Mouse (Mus musculus) neural tube, embryonic 12.5 days (tissue): ENCODE data around the gene Mxra7. TPM values are rescaled to one million over a fixed set of nuclear protein-coding genes. Genes with fewer than 3 reads are reported as not detected.

Experiments
- ATAC-seq: fragments of 200-750 bp; cut with Nextera tagmentation; 2 replicates; pipeline ENCODE4 v1.8.0; 2017; ENCODE audit warnings: low read depth, mild to moderate bottlenecking, moderate TSS enrichment, moderate library complexity; ENCODE audit not compliant: low FRiP score
- H3K27ac ChIP-seq: fragments of 300-500 bp; sonication (generic); 2 replicates; pipeline ENCODE4 v1.5.1; 2016
- H3K27me3 ChIP-seq: fragments of 300-500 bp; sonication (generic); replicated peaks from 2 replicates; pipeline ENCODE4 v1.6.1; 2016; ENCODE audit warnings: mild to moderate bottlenecking
- H3K36me3 ChIP-seq: fragments of 300-500 bp; sonication (generic); 2 replicates; pipeline ENCODE4 v1.6.1; 2016; ENCODE audit warnings: mild to moderate bottlenecking
- H3K4me1 ChIP-seq: fragments of 300-500 bp; sonication (generic); 2 replicates; pipeline ENCODE4 v1.6.1; 2016
- H3K4me2 ChIP-seq: fragments of 300-500 bp; sonication (generic); replicated peaks from 2 replicates; pipeline ENCODE4 v1.6.1; 2016; ENCODE audit warnings: mild to moderate bottlenecking
- H3K4me3 ChIP-seq: fragments of 300-500 bp; sonication (generic); 2 replicates; pipeline ENCODE4 v1.5.1; 2016
- H3K9ac ChIP-seq: fragments of 300-500 bp; sonication (generic); 2 replicates; pipeline ENCODE4 v1.6.1; 2016; ENCODE audit warnings: mild to moderate bottlenecking
- H3K9me3 ChIP-seq: fragments of 300-500 bp; sonication (generic); 2 replicates; pipeline ENCODE4 v1.6.1; 2016; ENCODE audit warnings: mild to moderate bottlenecking
- WGBS: fragments of 180-500 bp; shearing (Covaris S2); methylation state at CpG from one replicate; pipeline ENCODE4 v1.1.7; 2016; 5-methylcytosine and 5-hydroxymethylcytosine counted together
- polyA plus RNA-seq: library from polyadenylated mRNA; unstranded; fragments of >200 nt; fragmentation: Nextera tagmentation; extraction: Ambion mirVana; gene quantifications from 2 replicates; pipeline ENCODE4 v1.2.1, GENCODE M21; 2016

The Mxra7 gene
- polyA plus RNA-seq, 1 experiment from 2014 or later = 91.2 TPM

GRCm38 (mm10) chr11:116799364-116799763 is 28.5 kb downstream of the Mxra7 start:
- 92% methylated on average over 5 of the region's 5 CpGs for whole genome bisulfite sequencing
- no peak overlapping the region for H3K9ac ChIP-seq
- no peak overlapping the region for H3K27ac ChIP-seq
- H3K4me1 ChIP-seq = no peaks in the 10 kb centered on the region
- no peak overlapping the region for H3K4me2 ChIP-seq
- no peaks in the 10 kb centered on the region for H3K27me3 ChIP-seq
- no peak overlapping the region for H3K4me3 ChIP-seq
- H3K9me3 ChIP-seq = no peaks in the 10 kb centered on the region
- no peaks in the 10 kb centered on the region for H3K36me3 ChIP-seq
- no peak for ATAC-seq

GRCm38 (mm10) chr11:116784221-116784620 is 43.6 kb downstream of the Mxra7 start:
- no peak for ATAC-seq
- no peak overlapping the region for H3K4me3 ChIP-seq
- WGBS = 89% methylated on average over 10 of the region's 10 CpGs

GRCm38 (mm10) chr11:116782737-116783145 is 45.1 kb downstream of the Mxra7 start:
- Histone ChIP-seq H3K4me3 (no peak overlapping the region), H3K4me1 (no peaks in the 10 kb centered on the region), H3K27ac (no peak overlapping the region), H3K9ac (no peak overlapping the region), H3K4me2 (no peak overlapping the region), H3K36me3 (no peaks in the 10 kb centered on the region), H3K9me3 (no peaks in the 10 kb centered on the region), H3K27me3 (no peaks in the 10 kb centered on the region)
- WGBS = 79% methylated on average over 9 of the region's 9 CpGs
- no peak for ATAC-seq

More at GRCm38 (mm10) chr11:116784221-116784620, 43.6 kb downstream of the Mxra7 start:
- Histone ChIP-seq H3K4me2 (no peak overlapping the region), H3K36me3 (no peaks in the 10 kb centered on the region), H3K27me3 (no peaks in the 10 kb centered on the region), H3K9ac (no peak overlapping the region), H3K4me1 (no peaks in the 10 kb centered on the region), H3K9me3 (no peaks in the 10 kb centered on the region), H3K27ac (no peak overlapping the region)

- Histone ChIP-seq H3K4me3 (no peak within 1 kb of the TSS), H3K27me3 (no peaks in the 10 kb centered on the region), H3K4me1 (no peaks in the 10 kb centered on the region), H3K4me2 (no peak within 1 kb of the TSS), H3K36me3 (no peaks in the 10 kb centered on the region), H3K27ac (no peak within 1 kb of the TSS), H3K9me3 (no peaks in the 10 kb centered on the region), H3K9ac (no peak within 1 kb of the TSS)
- 89% methylated on average over 7 of the region's 7 CpGs for WGBS
- ATAC-seq = no peak
Observed at GRCm38 (mm10) chr11:116775407-116775806, 52.4 kb downstream of the Mxra7 start, which contains the start of gene St6galnac1. Gene St6galnac1 (minus strand): TSS chr11:116775507.

GRCm38 (mm10) chr11:116773205-116773604 is 54.6 kb downstream of the Mxra7 start:
- no peak overlapping the region for H3K27ac ChIP-seq
- no peak overlapping the region for H3K4me2 ChIP-seq
- no peak overlapping the region for H3K4me3 ChIP-seq
- ATAC-seq = no peak
- H3K36me3 ChIP-seq = no peaks in the 10 kb centered on the region
- no peaks in the 10 kb centered on the region for H3K9me3 ChIP-seq
- no peak overlapping the region for H3K9ac ChIP-seq
- 60% methylated on average over 2 of the region's 2 CpGs for WGBS
- no peaks in the 10 kb centered on the region for H3K27me3 ChIP-seq
- no peaks in the 10 kb centered on the region for H3K4me1 ChIP-seq

- no peak for ATAC-seq
- Histone ChIP-seq H3K27me3 (no peaks in the 10 kb centered on the region), H3K4me1 (no peaks in the 10 kb centered on the region), H3K4me3 (no peak overlapping the region), H3K9ac (no peak overlapping the region), H3K4me2 (no peak overlapping the region), H3K27ac (no peak overlapping the region), H3K36me3 (no peaks in the 10 kb centered on the region), H3K9me3 (no peaks in the 10 kb centered on the region)
- WGBS = 86% methylated on average over 5 of the region's 5 CpGs
Observed at GRCm38 (mm10) chr11:116769873-116770272, 58.0 kb downstream of the Mxra7 start.

- no peaks in the 10 kb centered on the region for H3K9me3 ChIP-seq
- H3K4me3 ChIP-seq = no peak overlapping the region
- no peaks in the 10 kb centered on the region for H3K27me3 ChIP-seq
- no peak overlapping the region for H3K4me2 ChIP-seq
- no peaks in the 10 kb centered on the region for H3K36me3 ChIP-seq
- 93% methylated on average over 2 of the region's 2 CpGs for WGBS
- no peak overlapping the region for H3K9ac ChIP-seq
- ATAC-seq = no peak
- no peaks in the 10 kb centered on the region for H3K4me1 ChIP-seq
- no peak overlapping the region for H3K27ac ChIP-seq
Observed at GRCm38 (mm10) chr11:116764946-116765345, 62.9 kb downstream of the Mxra7 start.

- Histone ChIP-seq H3K9ac (no peak overlapping the region), H3K36me3 (no peaks in the 10 kb centered on the region), H3K27ac (no peak overlapping the region), H3K4me2 (no peak overlapping the region), H3K4me1 (no peaks in the 10 kb centered on the region), H3K4me3 (no peak overlapping the region), H3K27me3 (no peaks in the 10 kb centered on the region), H3K9me3 (no peaks in the 10 kb centered on the region)
- no peak for ATAC-seq
- WGBS = 95% methylated on average over 7 of the region's 7 CpGs
Observed at GRCm38 (mm10) chr11:116764346-116764745, 63.5 kb downstream of the Mxra7 start.

GRCm38 (mm10) chr11:116755191-116755590 is 72.7 kb downstream of the Mxra7 start:
- no peaks in the 10 kb centered on the region for H3K27me3 ChIP-seq
- H3K27ac ChIP-seq = no peak overlapping the region

GRCm38 (mm10) chr11:116753674-116754470 is 74.0 kb downstream of the Mxra7 start:
- Histone ChIP-seq H3K4me3 (no peak overlapping the region), H3K27me3 (no peaks in the 10 kb centered on the region), H3K27ac (no peak overlapping the region), H3K4me2 (no peak overlapping the region), H3K36me3 (no peaks in the 10 kb centered on the region), H3K9me3 (no peaks in the 10 kb centered on the region), H3K9ac (no peak overlapping the region), H3K4me1 (no peaks in the 10 kb centered on the region)
- 94% methylated on average over 5 of the region's 5 CpGs for WGBS
- ATAC-seq = no peak

More at GRCm38 (mm10) chr11:116755191-116755590, 72.7 kb downstream of the Mxra7 start:
- no peaks in the 10 kb centered on the region for H3K4me1 ChIP-seq
- no peaks in the 10 kb centered on the region for H3K36me3 ChIP-seq
- WGBS = 84% methylated on average over 4 of the region's 4 CpGs
- no peak for ATAC-seq
- H3K4me2 ChIP-seq = no peak overlapping the region
- H3K4me3 ChIP-seq = no peak overlapping the region
- H3K9ac ChIP-seq = no peak overlapping the region
- H3K9me3 ChIP-seq = no peaks in the 10 kb centered on the region

Other genes with a start within 250 kb of the Mxra7 start
- 34.3 and 37.6 TPM in 2 replicates for gene Ube2o, start 246.6 kb downstream of the Mxra7 start, polyA plus RNA-seq
- gene Aanat, start 241.6 kb downstream of the Mxra7 start, polyA plus RNA-seq = not detected in 2 replicates
- gene Rhbdf2, start 201.0 kb downstream of the Mxra7 start, polyA plus RNA-seq = 4.9 and 6.5 TPM in 2 replicates
- 0.39 and 0.79 TPM in 2 replicates for gene Prcd, start 174.5 kb downstream of the Mxra7 start, polyA plus RNA-seq
- gene Cygb, start 173.7 kb downstream of the Mxra7 start, polyA plus RNA-seq = 6.7 and 6.9 TPM in 2 replicates
- 0.08 TPM in 1 of 2 replicates, not detected in the other for gene St6galnac1, start 52.5 kb downstream of the Mxra7 start, polyA plus RNA-seq
- gene Mettl23, start 15.2 kb upstream of the Mxra7 start, polyA plus RNA-seq = 63.7 and 64.0 TPM in 2 replicates
- gene Jmjd6, start 15.4 kb upstream of the Mxra7 start, polyA plus RNA-seq = 92.0 and 94.4 TPM in 2 replicates
- 48.2 and 49.3 TPM in 2 replicates for gene Mfsd11, start 24.4 kb upstream of the Mxra7 start, polyA plus RNA-seq
- gene Srsf2, start 25.0 kb upstream of the Mxra7 start, polyA plus RNA-seq = 791 and 816 TPM in 2 replicates
- gene Mgat5b, start 90.8 kb upstream of the Mxra7 start, polyA plus RNA-seq = 26.8 and 30.1 TPM in 2 replicates